Mouse (Mus musculus) olfactory bulb, adult 2 months (tissue): ENCODE measurements around the gene Ccl6.

Source experiments
- CTCF ChIP-seq: fragments of 200-500 bp; IDR thresholded peaks from 2 replicates; pipeline ENCODE4 v1.5.1; 2012; ENCODE audit warnings: low read depth, mild to moderate bottlenecking, low read length, moderate library complexity; ENCODE audit not compliant: insufficient read depth
- POLR2A ChIP-seq: fragments of 200-500 bp; IDR thresholded peaks from 2 replicates; pipeline ENCODE4 v1.6.1; 2012; ENCODE audit warnings: mild to moderate bottlenecking, low read depth, low read length, moderate library complexity; ENCODE audit not compliant: insufficient read depth

DNA sequence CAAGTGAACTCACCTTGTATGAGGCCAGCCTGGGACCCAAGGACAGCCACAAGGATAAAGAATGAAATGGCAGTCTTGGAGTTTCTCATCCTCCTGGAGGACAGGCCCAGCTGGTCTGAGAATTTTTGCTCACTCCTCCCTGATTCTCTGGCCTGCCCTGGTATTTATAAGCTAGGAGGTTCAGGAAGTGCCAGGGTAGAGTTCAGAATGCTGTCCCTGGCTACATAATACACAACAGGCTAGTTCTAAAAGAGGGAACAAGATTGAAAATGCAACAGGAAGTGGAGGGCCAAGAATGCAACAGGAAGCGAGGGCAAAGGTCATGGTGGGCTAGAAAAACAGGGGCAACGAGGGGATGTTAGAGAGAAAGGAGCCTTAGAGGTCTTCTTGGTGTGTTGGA lies at the start of gene Ccl6:
- TF ChIP-seq POLR2A: no peak
- no peak for TF ChIP-seq CTCF
